Mouse (Mus musculus): ENCODE measurements at regions not wholly inside any gene's neighbourhood (a gene's known extent, or its start where the extent isn't known, plus 50 kb on each side); places are given as distances from the start of the nearest gene placed in this dataset.

GRCm38 (mm10) chr6:50991528-50992125, 337.4 kb upstream of the Npvf start:
- no peak for TF ChIP-seq CTCF (conservative IDR thresholded peaks at IDR 0.05 in 1 of 2, IDR thresholded peaks at IDR 0.05 in 1 of 2; ENCODE audit: low read depth in 2 of 2, low read length in 2 of 2)
- no peak for TF ChIP-seq POLR2A (IDR thresholded peaks at IDR 0.05; ENCODE audit: low read depth, low read length)
- TF ChIP-seq E2F4 (IDR thresholded peaks at IDR 0.05; ENCODE audit: insufficient replicate concordance, low read depth, low read length): no peak
- no peak for TF ChIP-seq MEF2A (IDR thresholded peaks at IDR 0.05; ENCODE audit: borderline replicate concordance, low read depth, low read length)
- no peak for TF ChIP-seq ELF1 (IDR thresholded peaks at IDR 0.05; ENCODE audit: low read depth, low read length)
- no peak for TF ChIP-seq RAD21 (IDR thresholded peaks at IDR 0.05; ENCODE audit: low read depth, low read length)
- no peak for TF ChIP-seq USF1 (IDR thresholded peaks at IDR 0.05; ENCODE audit: low read depth, low read length)
- no peak for TF ChIP-seq TBP (conservative IDR thresholded peaks at IDR 0.05; ENCODE audit: low read depth, low read length)
- TF ChIP-seq MAX (IDR thresholded peaks at IDR 0.05; ENCODE audit: low read length): no peak
- no peak for TF ChIP-seq PAX5 (IDR thresholded peaks at IDR 0.05; ENCODE audit: low read length)
- no peak for TF ChIP-seq SIN3A (IDR thresholded peaks at IDR 0.05; ENCODE audit: low read length)
- TF ChIP-seq ETS1 (conservative IDR thresholded peaks at IDR 0.05; ENCODE audit: low read depth, low read length): no peak
- no peak for TF ChIP-seq EP300 (IDR thresholded peaks at IDR 0.05; ENCODE audit: low read length)
